Mouse (Mus musculus): Measurements from ENCODE around the gene Arxes2.

- TF ChIP-seq CTCF (IDR thresholded peaks at IDR 0.05; ENCODE audit: control insufficient read depth, insufficient read depth, low read length) (no peak), POLR2A (IDR thresholded peaks at IDR 0.05; ENCODE audit: borderline replicate concordance, control insufficient read depth, low read depth, low read length) (no peak)
These were observed 50.1 kb downstream of the Arxes2 start for GRCm38 (mm10) chrX:136043726-136044125.

Data from bone marrow, adult 2 months (tissue).